Mouse (Mus musculus) C2C12 (cell line): Measurements from ENCODE around the gene Baz1a.

Experiments used
- CTCF ChIP-seq: IDR thresholded peaks from one replicate; pipeline ENCODE4 v1.5.1; 2011; ENCODE audit not compliant: control insufficient read depth, insufficient read depth, insufficient read length
- FOSL1 ChIP-seq: IDR thresholded peaks from one replicate; pipeline ENCODE4 v1.8.0; 2011; ENCODE audit warnings: mild to moderate bottlenecking, low read length; ENCODE audit not compliant: poor library complexity, insufficient read depth, severe bottlenecking
- USF1 ChIP-seq: IDR thresholded peaks from one replicate; pipeline ENCODE4 v1.6.1; 2011; ENCODE audit warnings: low read depth, mild to moderate bottlenecking, control low read depth, moderate library complexity

DNA sequence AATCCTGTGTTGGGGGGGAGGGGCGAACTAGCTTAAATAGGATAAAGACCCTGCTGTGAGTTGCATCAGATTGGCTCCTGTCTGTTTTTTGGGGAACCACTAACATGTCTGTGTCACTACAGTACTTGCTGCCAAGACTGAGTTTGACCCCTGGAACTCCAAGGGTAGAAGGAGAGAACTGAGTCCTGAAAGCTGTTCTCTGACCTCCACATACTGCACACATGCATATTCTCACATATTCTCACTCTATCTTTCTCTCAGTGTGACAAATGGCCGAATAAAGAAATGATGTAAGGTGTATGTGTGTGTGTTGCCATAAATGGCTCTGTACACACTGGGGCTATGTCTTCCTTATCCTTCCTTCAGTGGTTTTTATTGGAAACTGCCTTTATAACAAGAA is 9.1 kb upstream of the Baz1a start:
- TF ChIP-seq CTCF = no peak
- TF ChIP-seq USF1 = no peak
- no peak for TF ChIP-seq FOSL1
